11 mouse cellular contexts compared by ENCODE assay signal in the genomic region with DNA sequence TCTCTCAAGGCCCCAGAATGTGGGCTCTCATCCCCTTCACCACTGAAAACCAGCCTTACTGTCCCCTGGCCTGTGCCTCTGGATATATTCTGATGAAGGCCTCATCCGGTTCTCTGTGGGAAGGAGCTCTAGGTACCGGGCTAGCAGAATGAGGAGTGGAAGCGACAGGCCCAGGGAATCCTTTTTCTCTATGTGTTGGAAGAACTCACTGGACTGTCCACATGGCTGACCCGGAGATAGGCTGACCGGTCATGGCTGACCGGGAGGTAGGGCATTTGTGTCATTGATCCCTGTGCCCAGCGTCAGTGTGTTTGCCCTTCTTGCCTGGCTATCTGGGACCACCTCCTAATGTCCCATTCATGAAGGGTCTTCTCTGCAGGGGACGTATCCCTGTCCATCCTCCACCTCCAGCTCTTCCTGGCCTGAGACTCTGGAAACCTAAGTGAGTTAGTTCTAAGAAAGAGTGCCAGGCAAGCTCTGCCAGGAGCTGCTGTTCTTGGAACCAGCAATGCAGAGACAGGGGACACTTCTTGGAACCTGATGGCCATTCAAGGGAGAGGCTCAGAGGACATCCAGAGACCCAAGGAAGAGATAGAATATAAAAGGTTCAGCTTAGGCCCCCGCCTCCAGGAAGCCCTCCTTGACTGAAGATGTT. TPM values are rescaled to one million over a fixed set of nuclear protein-coding genes. Genes with fewer than 3 reads are reported as not detected.
DNase-seq lines count a peak whose midpoint lies in the region; ATAC-seq and TF ChIP-seq lines count a peak whose summit lies in the region.
"Had no signal": no experiment of that assay in that cellular context is flagged by ENCODE, and none has a peak within 500 bp of the region (broad histone marks: within the 10 kb centered on the region; RNA-seq: fewer than 3 reads in every experiment).

No protein-coding gene starts in this region.

- WGBS in liver, embryonic 12.5 days (ENCODE audit: insufficient replicate concordance): 83% methylated on average over 9 of the region's 9 CpGs
- 84% methylated on average over 9 of the region's 9 CpGs for WGBS in liver, embryonic 11.5 days
- 85% methylated on average over 9 of the region's 9 CpGs for WGBS in intestine, embryonic 15.5 days
- WGBS in liver, embryonic 16.5 days (ENCODE audit: insufficient replicate concordance): 72% methylated on average over 9 of the region's 9 CpGs
- 88% methylated on average over 9 of the region's 9 CpGs for WGBS in forebrain, embryonic 12.5 days

- peaks cover 3% of the 10 kb centered on the region; the same call in 1 of the 2 replicates for H3K36me3 ChIP-seq in liver, embryonic 12.5 days
- H3K36me3 ChIP-seq in liver, embryonic 11.5 days (ENCODE audit: control insufficient read depth, insufficient read depth, low read length): no peaks in the 10 kb centered on the region
- H3K36me3 ChIP-seq in intestine, embryonic 15.5 days: no peaks in the 10 kb centered on the region
- H3K36me3 ChIP-seq in liver, embryonic 16.5 days (ENCODE audit: control insufficient read depth, insufficient read depth): no peaks in the 10 kb centered on the region
- H3K36me3 ChIP-seq in forebrain, embryonic 12.5 days (replicated peaks): no peaks in the 10 kb centered on the region

- no peaks in the 10 kb centered on the region for H3K9me3 ChIP-seq in liver, embryonic 12.5 days (replicated peaks)
- no peaks in the 10 kb centered on the region for H3K9me3 ChIP-seq in liver, embryonic 11.5 days (ENCODE audit: control insufficient read depth, low read length)
- no peaks in the 10 kb centered on the region for H3K9me3 ChIP-seq in intestine, embryonic 15.5 days
- H3K9me3 ChIP-seq in liver, embryonic 16.5 days (replicated peaks; ENCODE audit: control insufficient read depth, low read length): no peaks in the 10 kb centered on the region
- H3K9me3 ChIP-seq in forebrain, embryonic 12.5 days: no peaks in the 10 kb centered on the region

- intact Hi-C loops in gastrocnemius, adult 2 months (cut with DNase I): loop anchor here (1.0 kb wide), 1 partner anchor 16 kb away; no protein-coding TSS in a partner anchor

- 0 out of 2 replicates have a peak overlapping the region, but pooled peaks have one; percentile 13 for H3K4me3 ChIP-seq in gastrocnemius, adult 2 months
- no peak overlapping the region for H3K4me3 ChIP-seq in liver, embryonic 12.5 days
- no peak overlapping the region for H3K4me3 ChIP-seq in liver, embryonic 11.5 days (ENCODE audit: low read depth, low read length)
- no peak overlapping the region for H3K4me3 ChIP-seq in intestine, embryonic 15.5 days (replicated peaks)
- H3K4me3 ChIP-seq in liver, embryonic 16.5 days (ENCODE audit: low read depth, low read length): no peak overlapping the region
- H3K4me3 ChIP-seq in forebrain, embryonic 12.5 days (replicated peaks): no peak overlapping the region

- H3K4me1 ChIP-seq in liver, embryonic 12.5 days: peaks cover 78% of the 10 kb centered on the region
- H3K4me1 ChIP-seq in liver, embryonic 11.5 days (replicated peaks; ENCODE audit: control insufficient read depth, insufficient read depth, low read length): peaks cover 50% of the 10 kb centered on the region
- H3K4me1 ChIP-seq in intestine, embryonic 15.5 days (replicated peaks): peaks cover 41% of the 10 kb centered on the region
- peaks cover 56% of the 10 kb centered on the region for H3K4me1 ChIP-seq in liver, embryonic 16.5 days (ENCODE audit: control insufficient read depth, low read depth, low read length)
- H3K4me1 ChIP-seq in forebrain, embryonic 12.5 days: no peaks in the 10 kb centered on the region

- peak overlapping the region; percentile 58; the same call in 1 of the 2 replicates for H3K4me2 ChIP-seq in liver, embryonic 12.5 days
- H3K4me2 ChIP-seq in liver, embryonic 11.5 days: no peak overlapping the region
- H3K4me2 ChIP-seq in intestine, embryonic 15.5 days (replicated peaks): 0 out of 2 replicates have a peak overlapping the region, but pooled peaks have one; percentile 35
- no peak overlapping the region for H3K4me2 ChIP-seq in liver, embryonic 16.5 days (ENCODE audit: low read depth, low read length)
- H3K4me2 ChIP-seq in forebrain, embryonic 12.5 days: no peak overlapping the region

- H3K27ac ChIP-seq in gastrocnemius, adult 2 months: peak overlapping the region; percentile 94
- peak overlapping the region; percentile 79; the same call in 1 of the 2 replicates for H3K27ac ChIP-seq in liver, embryonic 12.5 days
- H3K27ac ChIP-seq in liver, embryonic 11.5 days (ENCODE audit: low read depth, low read length): no peak overlapping the region
- peak overlapping the region; percentile 73; the same call in 1 of the 2 replicates for H3K27ac ChIP-seq in intestine, embryonic 15.5 days
- 0 out of 2 replicates have a peak overlapping the region, but pooled peaks have one; percentile 20 for H3K27ac ChIP-seq in liver, embryonic 16.5 days (ENCODE audit: low read length)
- H3K27ac ChIP-seq in forebrain, embryonic 12.5 days: no peak overlapping the region
- H3K27ac ChIP-seq: macrophage had no signal

- DNase-seq in gastrocnemius, adult 2 months: peak; percentile 79
- DNase-seq in gastrocnemius, postnatal 10 days: no peak
- no peak for DNase-seq in liver, embryonic 11.5 days (ENCODE audit: low spot score)
- no peak for DNase-seq in layer of hippocampus, postnatal 14 days (ENCODE audit: low spot score in 2 of 2)
- DNase-seq: right cerebral cortex, postnatal 14 days had no signal

- no peak for ATAC-seq in liver, embryonic 12.5 days
- ATAC-seq in liver, embryonic 11.5 days (replicated peaks; ENCODE audit: low FRiP score): no peak
- ATAC-seq in intestine, embryonic 15.5 days: peak; percentile 3; the same call in 1 of the 2 replicates
- ATAC-seq in liver, embryonic 16.5 days (ENCODE audit: low read depth): no peak
- no peak for ATAC-seq in forebrain, embryonic 12.5 days (ENCODE audit: low FRiP score)

- no peak for TF ChIP-seq CTCF in gastrocnemius, adult 2 months (IDR thresholded peaks at IDR 0.05)

- H3K27me3 ChIP-seq in liver, embryonic 12.5 days (replicated peaks): no peaks in the 10 kb centered on the region
- H3K27me3 ChIP-seq in liver, embryonic 11.5 days (replicated peaks; ENCODE audit: control insufficient read depth, insufficient read depth, low read length): no peaks in the 10 kb centered on the region
- no peaks in the 10 kb centered on the region for H3K27me3 ChIP-seq in intestine, embryonic 15.5 days (replicated peaks)
- H3K27me3 ChIP-seq in liver, embryonic 16.5 days (ENCODE audit: control insufficient read depth, insufficient read depth, low read depth, low read length): no peaks in the 10 kb centered on the region
- no peaks in the 10 kb centered on the region for H3K27me3 ChIP-seq in forebrain, embryonic 12.5 days

- H3K9ac ChIP-seq in liver, embryonic 12.5 days: peak overlapping the region; percentile 55; the same call in 1 of the 2 replicates
- no peak overlapping the region for H3K9ac ChIP-seq in liver, embryonic 11.5 days (ENCODE audit: low read depth, low read length)
- H3K9ac ChIP-seq in intestine, embryonic 15.5 days: no peak overlapping the region
- no peak overlapping the region for H3K9ac ChIP-seq in liver, embryonic 16.5 days (ENCODE audit: low read depth, low read length)
- no peak overlapping the region for H3K9ac ChIP-seq in forebrain, embryonic 12.5 days

RNA-seq across cellular contexts. Expression of gene Cish, which starts 12.6 kb away (rescaled TPM):
- total RNA-seq in gastrocnemius, adult 2 months (2021): 100 to 1,000 TPM in 1 of 2 experiments, 10 to 100 TPM in 1; 25.7 to 113 TPM
- 10 to 100 TPM in 1 of 2 experiments, 1 to 10 TPM in 1; 6.7 to 16.8 TPM for total RNA-seq in gastrocnemius, postnatal 10 days (2021)
- polyA plus RNA-seq in liver, embryonic 12.5 days (2016; fragmentation: Nextera tagmentation; extraction: Ambion mirVana): 16.2 and 18.1 TPM in 2 replicates
- 6.1 and 9.9 TPM in 2 replicates for polyA plus RNA-seq in liver, embryonic 11.5 days (2014; fragmentation: Nextera tagmentation; extraction: Ambion mirVana)
- polyA plus RNA-seq in intestine, embryonic 15.5 days (2015; fragmentation: Nextera tagmentation; extraction: Ambion mirVana): 16.2 and 16.8 TPM in 2 replicates
- polyA plus RNA-seq in liver, embryonic 16.5 days (2015; fragmentation: Nextera tagmentation; extraction: Ambion mirVana): 10.0 and 10.7 TPM in 2 replicates
- total RNA-seq in layer of hippocampus, postnatal 14 days (2021): 1 to 10 TPM; 3.3 to 3.4 TPM
- polyA plus RNA-seq in forebrain, embryonic 12.5 days (2016; fragmentation: Nextera tagmentation; extraction: Ambion mirVana): 4.5 and 6.0 TPM in 2 replicates

RNA-seq across cellular contexts. Expression of gene Mapkapk3, which starts 18.8 kb away (rescaled TPM):
- 10 to 100 TPM; 32.6 to 48.1 TPM for total RNA-seq in gastrocnemius, adult 2 months (2021)
- 10 to 100 TPM; 11.0 to 14.4 TPM for total RNA-seq in gastrocnemius, postnatal 10 days (2021)
- 12.5 and 13.2 TPM in 2 replicates for polyA plus RNA-seq in liver, embryonic 12.5 days (2016; fragmentation: Nextera tagmentation; extraction: Ambion mirVana)
- polyA plus RNA-seq in liver, embryonic 11.5 days (2014; fragmentation: Nextera tagmentation; extraction: Ambion mirVana): 17.1 and 19.2 TPM in 2 replicates
- polyA plus RNA-seq in intestine, embryonic 15.5 days (2015; fragmentation: Nextera tagmentation; extraction: Ambion mirVana): 34.8 and 35.4 TPM in 2 replicates
- polyA plus RNA-seq in liver, embryonic 16.5 days (2015; fragmentation: Nextera tagmentation; extraction: Ambion mirVana): 8.4 and 9.9 TPM in 2 replicates
- 1 to 10 TPM; 2.0 to 3.1 TPM for total RNA-seq in layer of hippocampus, postnatal 14 days (2021)
- 2.4 and 3.7 TPM in 2 replicates for polyA plus RNA-seq in forebrain, embryonic 12.5 days (2016; fragmentation: Nextera tagmentation; extraction: Ambion mirVana)

RNA-seq across cellular contexts. Expression of gene Hemk1, which starts 29.7 kb away (rescaled TPM):
- 10 to 100 TPM; 11.6 to 14.4 TPM for total RNA-seq in gastrocnemius, adult 2 months (2021)
- total RNA-seq in gastrocnemius, postnatal 10 days (2021): 10 to 100 TPM; 12.8 to 14.4 TPM
- polyA plus RNA-seq in liver, embryonic 12.5 days (2016; fragmentation: Nextera tagmentation; extraction: Ambion mirVana): 4.9 and 5.0 TPM in 2 replicates
- polyA plus RNA-seq in liver, embryonic 11.5 days (2014; fragmentation: Nextera tagmentation; extraction: Ambion mirVana): 8.2 and 8.7 TPM in 2 replicates
- 9.0 and 11.1 TPM in 2 replicates for polyA plus RNA-seq in intestine, embryonic 15.5 days (2015; fragmentation: Nextera tagmentation; extraction: Ambion mirVana)
- 2.9 TPM in 2 replicates for polyA plus RNA-seq in liver, embryonic 16.5 days (2015; fragmentation: Nextera tagmentation; extraction: Ambion mirVana)
- 10 to 100 TPM; 16.1 to 18.5 TPM for total RNA-seq in layer of hippocampus, postnatal 14 days (2021)
- 10.3 and 12.0 TPM in 2 replicates for polyA plus RNA-seq in forebrain, embryonic 12.5 days (2016; fragmentation: Nextera tagmentation; extraction: Ambion mirVana)

RNA-seq across cellular contexts. Expression of gene 6430571L13Rik, which starts 31.9 kb away (rescaled TPM):
- total RNA-seq in gastrocnemius, adult 2 months (2021): 10 to 100 TPM; 37.9 to 49.6 TPM
- total RNA-seq in gastrocnemius, postnatal 10 days (2021): 10 to 100 TPM; 29.4 to 54.7 TPM
- polyA plus RNA-seq in liver, embryonic 12.5 days (2016; fragmentation: Nextera tagmentation; extraction: Ambion mirVana): 0.06 and 0.10 TPM in 2 replicates
- polyA plus RNA-seq in liver, embryonic 11.5 days (2014; fragmentation: Nextera tagmentation; extraction: Ambion mirVana): 0.05 and 0.10 TPM in 2 replicates
- 0.28 and 0.40 TPM in 2 replicates for polyA plus RNA-seq in intestine, embryonic 15.5 days (2015; fragmentation: Nextera tagmentation; extraction: Ambion mirVana)
- polyA plus RNA-seq in liver, embryonic 16.5 days (2015; fragmentation: Nextera tagmentation; extraction: Ambion mirVana): 0.07 and 0.18 TPM in 2 replicates
- total RNA-seq in layer of hippocampus, postnatal 14 days (2021): 1 to 10 TPM; 2.6 to 2.9 TPM
- 2.2 and 2.9 TPM in 2 replicates for polyA plus RNA-seq in forebrain, embryonic 12.5 days (2016; fragmentation: Nextera tagmentation; extraction: Ambion mirVana)
- total RNA-seq: granulocyte monocyte progenitor cell, adult 5-6 weeks had no signal
- polyA plus RNA-seq: macrophage had no signal

Comparison
In these comparisons a context has a peak if more than half of its experiments do, and no peak if none do; other contexts are left out.
1. H3K27ac ChIP-seq: peak in gastrocnemius, adult 2 months (single experiment), liver, embryonic 12.5 days (single experiment), intestine, embryonic 15.5 days (single experiment) and liver, embryonic 16.5 days (single experiment); none in liver, embryonic 11.5 days (single experiment) and forebrain, embryonic 12.5 days (single experiment).
2. H3K4me2 ChIP-seq: peak in liver, embryonic 12.5 days (single experiment) and intestine, embryonic 15.5 days (single experiment); none in liver, embryonic 11.5 days (single experiment), liver, embryonic 16.5 days (single experiment) and forebrain, embryonic 12.5 days (single experiment).